Mouse (Mus musculus) heart, postnatal 10 days (tissue): ENCODE results near the gene Nupl1. TPM values are rescaled to one million over a fixed set of nuclear protein-coding genes. Genes with fewer than 3 reads are reported as not detected.

ENCODE experiments used
- DNase-seq, 2 experiments: peaks; one replicate each; pipeline ENCODE4 v3.0.0; 2021
- intact Hi-C: fragments of 180-260 bp; cut with DNase I; formaldehyde crosslinking; loops from one replicate; pipeline ENCODE4 v1.15.1; 2025
- total RNA-seq, 2 experiments: library from RNA; stranded (reverse); gene quantifications; 2 replicates each; pipeline ENCODE4 v1.2.3; 2021

The Nupl1 gene
- total RNA-seq, 2 experiments from 2014 or later, result not detected

DNA sequence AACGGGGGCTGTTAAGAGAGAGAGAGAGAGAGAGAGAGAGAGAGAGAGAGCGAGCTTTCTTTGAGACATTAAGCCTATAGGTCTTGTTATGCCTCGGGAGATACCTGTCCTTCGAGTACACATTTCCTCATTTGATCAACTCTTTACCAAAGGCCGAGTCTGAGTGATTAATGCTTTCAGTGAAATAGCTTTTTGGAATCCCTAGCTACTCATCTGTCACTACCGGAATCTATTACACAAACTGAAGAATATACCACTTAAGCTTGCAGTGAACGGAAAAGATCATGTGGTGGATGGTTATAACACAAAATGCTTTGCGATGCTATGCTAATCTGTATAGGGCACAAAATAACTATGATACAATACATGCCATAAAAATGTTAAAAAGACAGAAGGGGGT lies 865 bp downstream of the Nupl1 start:
- DNase-seq, result no peak
- intact Hi-C loops, result loop anchor here (5.0 kb wide), 1 partner anchor 52 kb away; no protein-coding TSS in a partner anchor

DNA sequence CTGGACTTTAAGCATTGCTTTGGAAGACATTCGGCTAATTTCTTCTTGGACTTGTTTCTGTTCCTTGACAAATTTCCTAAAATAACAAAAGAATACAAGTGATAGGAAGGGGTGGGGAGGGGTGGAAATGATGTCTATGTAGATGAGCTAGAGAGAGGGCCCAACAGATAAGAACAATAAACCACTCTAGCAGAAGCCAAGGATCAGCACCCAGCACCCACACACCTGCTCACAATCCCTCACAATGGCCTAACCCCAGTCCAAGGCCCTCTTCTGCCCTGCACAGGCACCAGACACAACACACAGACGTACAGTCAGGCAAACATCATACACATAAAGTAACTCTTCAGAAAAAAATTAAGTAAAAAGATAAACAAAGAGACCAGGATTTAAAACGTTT lies 12.7 kb downstream of the Nupl1 start:
- DNase-seq, result no peak

DNA sequence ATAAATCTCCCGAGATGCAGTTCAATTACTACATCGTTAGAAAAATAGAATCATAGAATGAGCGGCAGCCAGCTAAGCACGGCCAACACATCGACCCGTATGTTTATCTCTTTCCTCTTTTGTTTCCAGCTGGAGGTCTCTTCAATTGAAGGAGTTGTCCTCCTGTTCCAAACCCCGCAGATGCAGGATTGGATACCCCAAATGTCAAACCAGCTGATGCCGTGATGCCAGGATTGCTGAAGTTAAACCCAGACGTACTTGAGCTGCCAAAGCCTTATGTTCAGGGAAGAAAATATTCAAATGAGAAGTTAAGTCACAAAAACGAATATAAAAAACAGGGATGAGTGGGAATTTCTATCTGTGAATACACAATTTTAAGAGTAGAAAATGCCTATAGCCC lies 31.3 kb downstream of the Nupl1 start:
- intact Hi-C loops, result no loop called here
- DNase-seq, result no peak

More for the DNA sequence above, 12.7 kb downstream of the Nupl1 start:
- intact Hi-C loops, result no loop called here

DNA sequence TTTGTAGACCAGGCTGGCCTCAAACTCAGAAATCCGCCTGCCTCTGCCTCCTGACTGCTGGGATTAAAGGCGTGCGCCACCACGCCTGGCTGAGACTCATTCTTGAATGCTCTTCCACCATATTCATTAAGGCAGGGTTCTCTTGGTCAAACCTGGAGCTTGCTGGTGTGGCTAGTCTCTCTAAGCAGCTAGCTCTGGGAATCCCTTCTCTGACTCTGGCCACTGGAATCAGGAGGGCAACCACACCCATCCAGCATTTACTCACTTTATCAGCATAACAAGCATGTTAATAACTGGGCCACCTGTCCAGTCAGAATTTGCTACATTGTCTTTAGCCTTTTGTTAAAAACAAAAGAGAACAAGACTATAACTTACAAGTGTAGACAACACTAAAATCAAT lies 33.6 kb downstream of the Nupl1 start:
- intact Hi-C loops, result no loop called here
- DNase-seq, result no peak

DNA sequence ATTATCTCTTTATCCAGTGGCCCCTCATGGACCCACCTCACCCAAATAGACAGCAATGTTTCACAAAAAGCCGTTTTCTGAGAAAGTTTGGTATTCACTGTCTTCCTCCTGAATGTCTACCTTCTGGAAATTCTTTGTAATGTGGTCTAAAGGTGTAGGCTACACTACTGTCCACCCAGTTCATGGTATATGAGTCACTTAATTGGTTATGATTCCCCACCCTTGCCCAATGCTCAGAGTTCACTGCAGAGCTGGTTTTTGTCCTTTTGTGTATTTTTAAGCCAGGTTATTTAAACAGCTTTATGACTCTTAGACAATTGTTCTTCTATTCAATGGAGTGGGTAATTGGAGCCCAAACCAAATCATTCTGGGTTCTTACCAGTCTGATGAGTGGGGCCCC lies 35.1 kb downstream of the Nupl1 start:
- intact Hi-C loops, result no loop called here
- no peak for DNase-seq

DNA sequence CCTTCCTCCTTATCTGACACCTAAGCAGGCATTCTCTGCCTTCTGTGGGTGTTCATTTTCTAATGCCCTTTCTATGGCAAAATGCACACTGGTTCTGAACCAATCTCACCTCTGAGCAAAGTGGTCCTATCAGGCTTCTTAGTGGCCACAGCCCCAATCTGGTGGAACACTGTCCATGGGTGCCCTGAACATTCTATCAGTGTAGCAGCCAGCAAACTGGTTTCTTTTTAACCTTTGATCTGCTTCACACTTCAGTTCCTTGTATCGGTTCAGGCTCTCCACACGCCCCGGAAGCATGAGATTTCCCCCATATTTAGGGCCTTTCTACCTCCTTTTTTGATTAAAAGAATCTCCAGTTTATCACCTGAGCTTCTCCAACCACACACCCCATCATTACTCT lies 36.2 kb downstream of the Nupl1 start:
- DNase-seq, result no peak
- intact Hi-C loops, result no loop called here

DNA sequence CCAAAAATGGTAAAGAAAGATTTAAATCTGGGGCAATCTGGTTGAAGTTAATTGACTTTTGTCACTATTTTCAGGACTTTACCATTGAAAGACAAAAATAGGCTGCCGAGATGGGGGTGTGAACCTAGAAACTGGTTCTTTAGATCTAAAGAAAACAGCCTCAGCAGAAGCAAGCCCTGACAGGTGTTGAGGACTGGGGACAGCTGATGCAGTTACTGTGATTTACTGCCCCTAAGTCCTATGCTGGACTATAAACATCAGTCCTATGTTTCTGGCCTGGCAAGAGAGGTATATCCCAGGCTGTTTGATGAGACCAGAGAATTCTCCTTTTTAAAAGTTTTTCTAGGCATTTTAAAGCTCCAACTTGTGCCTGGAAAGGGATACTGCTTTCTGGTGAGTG lies 37.2 kb downstream of the Nupl1 start:
- DNase-seq, result no peak
- intact Hi-C loops, result no loop called here

DNA sequence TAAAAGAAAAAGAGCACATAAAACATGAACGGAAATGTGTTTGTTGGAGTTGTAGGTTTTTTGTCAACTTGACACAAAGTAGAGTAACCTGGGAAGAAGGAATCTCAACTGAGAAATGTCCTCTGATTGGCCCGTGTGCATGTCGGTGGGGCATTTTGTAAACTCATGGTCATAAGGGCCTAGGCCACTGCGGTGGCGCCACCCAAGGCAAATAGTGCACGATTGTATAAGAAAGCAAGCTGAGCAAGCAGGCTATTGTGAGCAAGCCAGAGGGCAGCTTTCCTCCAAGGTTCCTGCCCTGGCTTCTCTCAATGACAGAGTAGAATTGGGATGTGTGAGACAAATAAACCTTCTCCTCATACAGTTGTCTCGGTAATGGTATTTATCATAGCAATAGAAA lies 42.1 kb downstream of the Nupl1 start:
- no peak for DNase-seq
- intact Hi-C loops, result no loop called here

DNA sequence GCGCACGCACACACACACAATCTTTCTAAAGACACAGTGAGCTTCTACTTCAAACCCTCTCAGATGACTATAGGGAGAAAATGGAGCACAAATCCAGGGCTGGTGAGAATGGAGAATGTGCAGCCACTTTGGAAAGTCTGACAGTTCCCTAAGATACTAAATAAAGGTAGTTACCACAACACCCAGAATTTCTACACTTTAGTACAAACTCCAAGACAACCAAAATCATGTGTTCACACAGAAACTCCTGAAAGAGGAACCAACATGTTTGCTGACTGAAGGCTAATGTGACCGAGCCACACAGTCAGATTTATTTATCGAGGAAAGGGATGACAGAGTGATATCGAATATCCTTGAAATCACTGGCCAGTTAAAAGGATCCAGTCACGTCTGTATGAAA lies 46.2 kb downstream of the Nupl1 start:
- intact Hi-C loops, result no loop called here
- no peak for DNase-seq

DNA sequence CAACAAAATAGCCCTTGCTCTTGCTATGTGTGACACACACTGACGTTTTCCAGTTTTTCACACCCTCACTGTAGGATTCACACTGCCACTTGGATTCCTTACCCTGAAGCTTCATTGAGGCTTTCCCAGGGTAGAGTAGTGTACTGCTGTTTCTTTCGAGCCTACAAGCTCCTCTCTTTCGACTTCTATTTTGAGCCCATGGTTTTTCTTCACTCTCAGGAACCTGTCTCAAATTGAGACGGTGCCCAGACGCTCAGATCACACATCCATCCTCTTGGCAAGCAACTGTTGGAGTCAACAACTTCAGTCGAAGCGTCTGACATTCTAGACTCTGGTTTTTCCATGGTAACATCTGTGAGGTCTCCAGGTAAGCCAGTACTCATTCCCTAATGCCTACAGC lies 54.3 kb downstream of the Nupl1 start, which contains the start of gene Atp8a2:
Gene Atp8a2, minus strand, starts transcription at position 296 of the 400 bp plus-strand sequence.
- intact Hi-C loops, result no loop called here
- no peak for DNase-seq

DNA sequence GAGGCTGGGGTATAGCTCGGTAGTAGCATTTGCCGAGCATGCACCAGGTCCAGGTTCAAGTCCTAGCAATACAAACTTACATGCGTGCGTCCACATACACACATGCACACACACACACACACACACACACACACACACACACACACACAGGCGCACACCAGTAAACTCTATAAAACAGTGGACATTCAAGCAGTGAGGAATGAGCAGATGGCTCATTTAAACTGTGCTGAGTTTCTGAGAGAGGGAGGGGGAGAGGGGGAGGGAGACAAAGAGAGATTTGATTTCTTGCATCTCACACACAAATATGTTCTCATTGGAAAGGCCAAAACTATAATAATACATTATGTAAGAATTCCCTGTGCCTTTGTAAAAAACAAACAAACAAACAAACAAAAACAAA lies 55.2 kb downstream of the Nupl1 start:
- intact Hi-C loops, result no loop called here
- DNase-seq, result no peak

DNA sequence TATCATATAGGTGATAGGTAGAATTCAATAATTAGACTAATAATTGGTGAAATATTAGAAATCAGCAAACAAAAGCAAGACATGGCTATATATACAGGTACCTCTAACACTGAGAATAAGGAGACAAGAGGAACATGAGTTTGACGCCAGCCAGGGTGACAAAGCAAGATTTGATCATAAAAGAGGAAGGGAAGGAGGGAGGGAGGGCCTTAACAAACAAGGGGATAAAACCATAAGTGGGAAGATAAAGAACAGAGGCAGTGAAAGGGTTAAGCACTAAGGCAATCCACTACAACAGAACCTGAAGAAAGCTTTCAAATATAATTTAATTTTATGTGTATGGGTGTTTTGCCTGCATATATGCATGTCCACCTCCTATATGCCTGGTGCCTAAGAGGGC lies 56.6 kb downstream of the Nupl1 start:
- intact Hi-C loops, result no loop called here
- no peak for DNase-seq

DNA sequence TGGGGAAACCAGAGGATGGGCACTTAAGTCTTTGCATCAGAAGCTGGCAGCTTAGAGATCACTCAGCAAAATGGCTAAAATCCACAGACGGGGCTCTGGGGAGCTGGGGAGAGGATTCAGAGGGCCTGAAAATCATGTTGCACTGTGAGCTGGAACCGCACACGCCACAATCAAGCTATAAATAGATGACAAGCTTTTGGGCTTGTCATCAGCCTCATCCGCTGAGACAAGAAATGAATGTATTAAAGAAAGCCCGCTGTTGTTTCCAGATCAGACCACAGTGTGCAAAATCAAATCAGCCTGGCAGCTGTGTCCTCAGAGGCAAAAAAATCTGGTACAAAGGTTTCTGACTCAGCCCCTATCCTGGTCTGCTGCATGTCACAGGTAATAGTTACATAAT lies 61.5 kb downstream of the Nupl1 start:
- DNase-seq, result peak; percentile 22 to 32
- intact Hi-C loops, result no loop called here

DNA sequence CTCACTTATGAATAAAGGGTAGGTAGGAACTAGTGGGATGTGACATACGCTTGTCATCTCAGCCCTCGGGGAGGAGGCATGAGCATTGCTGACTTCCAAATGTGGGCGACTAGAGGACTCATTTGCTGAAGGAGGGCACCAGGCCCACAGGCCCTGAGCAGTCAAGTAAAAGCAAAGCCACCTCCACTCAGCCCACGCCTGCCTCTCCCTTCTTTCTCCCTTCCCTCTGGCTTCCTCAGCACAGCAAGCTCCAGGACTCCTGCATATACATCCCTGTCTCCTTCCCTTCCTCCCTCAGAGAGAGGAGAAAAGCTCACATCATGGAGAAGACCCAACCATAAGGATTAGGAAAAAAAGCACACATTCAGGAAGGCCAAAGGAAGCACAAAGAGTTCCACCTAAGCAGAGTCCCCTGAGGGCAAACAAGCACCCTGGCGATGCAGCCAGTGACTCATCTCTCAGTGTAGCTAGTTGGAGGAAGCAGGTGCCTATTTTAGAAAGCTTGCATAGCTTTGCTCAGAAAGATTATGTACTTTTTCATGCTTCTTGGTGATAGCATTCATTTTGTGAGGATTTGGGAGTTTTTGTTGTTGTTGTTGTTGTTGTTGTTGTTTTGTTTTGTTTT lies 62.9 kb downstream of the Nupl1 start:
- no peak for DNase-seq
- intact Hi-C loops, result no loop called here

DNA sequence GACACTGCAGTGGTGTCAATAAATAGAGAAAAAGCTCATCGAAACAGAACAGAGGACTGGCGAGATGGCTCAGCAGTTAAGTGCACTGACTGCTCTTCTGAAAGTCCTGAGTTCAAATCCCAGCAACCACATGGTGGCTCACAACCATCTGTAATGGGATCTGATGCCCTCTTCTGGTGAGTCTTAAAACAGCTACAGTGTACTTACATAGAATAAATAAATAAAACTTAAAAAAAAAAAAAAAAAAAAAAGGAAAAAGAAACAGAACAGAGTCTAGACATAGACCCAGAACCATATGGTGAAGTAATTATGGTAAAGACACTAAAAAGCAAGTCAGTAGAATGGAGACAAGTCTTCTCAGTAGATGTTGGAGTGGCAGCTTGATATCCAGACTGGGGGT lies 69.9 kb downstream of the Nupl1 start:
- intact Hi-C loops, result no loop called here

DNA sequence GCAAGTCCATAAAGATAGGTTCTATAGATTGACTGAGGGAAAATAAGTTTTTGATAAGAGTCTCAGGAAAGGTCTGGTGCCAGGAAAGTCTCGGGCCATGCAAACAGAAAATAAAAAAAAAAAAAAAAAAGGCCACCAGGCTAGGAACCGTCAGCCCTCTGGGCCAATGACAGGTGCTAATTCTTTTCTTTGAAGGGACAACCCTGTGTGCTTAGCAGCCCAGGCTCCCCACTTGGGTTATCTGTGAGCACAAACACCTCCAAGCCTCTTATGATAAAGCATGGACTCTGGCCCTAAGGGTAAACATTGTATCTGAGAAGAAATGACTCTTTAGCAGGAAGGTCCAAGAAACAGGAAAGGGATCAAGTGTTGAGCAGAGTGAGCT lies 72.7 kb downstream of the Nupl1 start:
- no peak for DNase-seq
- intact Hi-C loops, result loop anchor here (10.0 kb wide), 1 partner anchor 574 kb away; no protein-coding TSS in a partner anchor

More for the DNA sequence above, 69.9 kb downstream of the Nupl1 start:
- DNase-seq, result no peak

DNA sequence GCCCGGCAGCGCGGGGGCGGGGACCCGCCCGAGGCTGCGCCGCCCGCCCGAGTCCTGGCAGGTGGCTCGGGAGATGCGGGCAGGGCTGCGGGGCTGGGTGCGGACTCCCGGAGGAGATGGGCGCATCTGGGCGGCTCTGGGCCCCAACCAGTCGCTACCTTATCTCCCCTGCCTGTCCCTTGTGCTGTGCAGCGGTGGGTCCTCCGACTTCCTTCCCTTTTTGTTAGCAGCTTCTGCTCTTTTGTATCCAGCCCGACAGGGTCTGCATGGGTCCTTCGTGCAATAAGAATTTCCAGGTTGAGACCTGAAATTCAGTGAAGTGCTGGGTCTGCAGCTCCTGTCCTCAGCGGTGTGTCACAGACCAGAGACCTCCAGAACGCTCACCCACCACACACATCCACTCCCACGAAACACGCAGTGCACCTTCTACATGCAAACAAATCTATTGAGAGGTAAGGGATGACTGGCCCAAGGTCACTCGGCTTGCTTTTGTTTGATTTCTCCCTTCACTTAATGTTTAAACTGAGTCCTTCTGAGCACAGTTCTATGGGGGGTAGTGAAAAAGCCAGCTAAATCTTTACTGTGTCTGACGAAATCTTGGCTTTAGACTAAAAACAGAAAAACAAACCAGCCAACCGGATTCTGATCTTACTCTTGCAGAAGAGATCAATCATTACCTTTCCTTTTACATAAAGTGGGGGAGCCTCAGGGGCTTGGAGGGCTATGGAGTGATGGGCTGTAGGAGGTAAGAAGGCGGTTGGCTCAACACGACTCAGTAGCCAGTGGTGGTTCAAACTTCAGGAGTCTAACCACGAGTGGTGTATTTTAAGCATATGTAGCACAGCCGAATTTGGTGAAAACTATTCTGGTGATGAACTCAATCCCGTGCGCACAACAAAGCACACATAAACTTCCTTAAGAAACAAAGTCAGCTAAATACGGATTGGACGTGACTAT lies 73.3 kb downstream of the Nupl1 start:
- intact Hi-C loops, result loop anchor here (10.0 kb wide), 1 partner anchor 573 kb away; no protein-coding TSS in a partner anchor
- DNase-seq, result no peak

DNA sequence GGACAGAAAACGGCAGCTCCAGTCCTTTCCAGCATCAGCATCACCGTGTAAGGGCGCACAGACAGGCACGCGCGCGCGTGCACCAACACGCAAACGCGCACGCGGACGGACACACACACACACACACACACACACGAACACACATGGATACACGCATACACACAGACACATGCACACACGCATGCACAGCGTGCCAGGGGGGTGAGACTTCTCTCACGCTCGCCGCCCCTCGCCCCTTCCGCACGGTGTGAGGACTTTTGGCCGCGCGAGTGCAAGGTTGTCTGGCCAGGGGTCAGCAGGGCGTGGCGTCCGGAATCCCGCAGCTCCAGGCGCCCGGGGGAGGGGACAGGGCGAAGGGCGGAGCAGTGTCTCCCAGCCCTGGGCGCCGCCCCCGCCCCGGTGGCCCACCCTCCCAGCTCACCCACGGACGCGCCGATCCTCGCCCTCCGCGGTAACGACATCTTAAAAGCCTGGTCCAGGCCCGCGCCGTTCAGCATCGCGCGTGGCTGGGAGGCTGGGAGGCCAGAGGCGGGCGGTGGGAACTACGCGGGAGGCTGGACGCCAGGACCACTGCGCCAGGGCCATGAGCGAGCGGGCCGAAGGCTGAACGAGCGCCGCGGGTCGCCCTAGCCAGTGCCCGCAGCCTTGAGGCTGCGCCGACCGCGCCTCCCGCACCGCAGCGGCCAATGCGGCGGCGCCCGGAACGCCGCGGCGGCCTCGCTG lies 74.2 kb downstream of the Nupl1 start:
- peak; percentile 63 for DNase-seq
- intact Hi-C loops, result loop anchor here (10.0 kb wide), 1 partner anchor 572 kb away; no protein-coding TSS in a partner anchor

DNA sequence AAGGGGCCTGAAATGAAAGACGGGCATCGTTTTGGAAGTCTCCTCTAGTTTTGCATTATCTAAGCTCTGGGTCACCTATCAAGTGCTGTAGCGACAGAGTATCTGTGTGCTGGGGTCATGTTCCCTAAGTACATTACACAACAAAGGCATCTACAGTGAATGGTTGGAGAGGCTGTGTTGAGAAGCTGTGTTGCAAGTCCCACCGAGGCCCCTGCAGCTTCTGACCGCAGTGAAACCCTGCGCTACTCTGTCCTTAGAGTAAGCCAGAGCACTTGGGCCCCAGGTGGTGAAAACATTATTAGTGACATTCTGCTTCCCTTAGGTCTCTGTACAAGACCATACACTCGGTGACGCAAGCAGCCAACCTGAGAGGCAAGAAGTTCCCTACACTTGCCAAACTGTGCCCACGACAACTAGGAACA lies 74.8 kb downstream of the Nupl1 start:
- DNase-seq, result no peak
- intact Hi-C loops, result loop anchor here (10.0 kb wide), 1 partner anchor 572 kb away; no protein-coding TSS in a partner anchor

DNA sequence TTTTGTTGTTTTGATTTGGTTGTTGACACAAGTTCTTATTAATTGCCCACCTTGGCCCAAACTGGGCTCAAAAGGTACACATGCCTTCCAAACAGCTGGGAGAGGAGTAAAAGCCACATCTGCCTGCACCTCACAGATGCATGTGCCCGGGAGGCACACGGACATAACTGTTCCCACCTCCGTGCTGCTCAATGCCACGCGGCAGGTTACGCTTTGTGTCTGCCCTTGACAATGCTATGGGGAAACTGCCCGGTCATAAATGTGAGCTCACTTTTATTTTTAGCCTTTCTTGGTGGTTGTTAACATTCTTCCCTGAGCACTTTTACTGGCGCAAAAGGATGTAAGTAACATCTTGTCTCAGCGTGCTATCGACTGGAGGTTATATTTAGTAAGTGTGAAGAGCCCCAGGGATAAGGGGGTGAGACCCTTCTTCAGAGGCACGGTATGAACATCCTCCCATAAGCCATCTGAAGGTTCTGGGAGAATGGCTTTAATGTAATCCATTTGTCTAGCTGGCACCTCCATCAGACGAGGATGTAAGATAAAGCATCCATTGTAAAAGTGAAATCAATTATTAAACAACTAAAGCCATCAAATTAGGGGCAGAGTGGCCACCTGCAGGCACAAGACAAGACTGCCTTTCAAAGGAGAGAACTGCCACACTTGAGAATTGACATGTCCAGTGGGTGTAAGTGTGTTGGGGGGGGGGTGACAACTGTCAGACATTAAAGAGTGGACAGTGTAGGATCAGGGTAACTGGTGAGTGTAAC lies 78.8 kb downstream of the Nupl1 start:
- DNase-seq, result peak in 1 of 2 experiments; percentile 44
- intact Hi-C loops, result loop anchor here (10.0 kb wide), 1 partner anchor 568 kb away; no protein-coding TSS in a partner anchor
